Mouse (Mus musculus) limb, embryonic 12.5 days (tissue): ENCODE measurements around the gene Vwa8. TPM values are rescaled to one million over a fixed set of nuclear protein-coding genes. Genes with fewer than 3 reads are reported as not detected.

ENCODE experiments used
- ATAC-seq: fragments of 200-750 bp; cut with Nextera tagmentation; 2 replicates; pipeline ENCODE4 v1.8.0; 2017; ENCODE audit warnings: low read depth, moderate TSS enrichment; ENCODE audit not compliant: insufficient number of reproducible peaks, insufficient read depth, low FRiP score, low TSS enrichment
- H3K27ac ChIP-seq: fragments of 300-500 bp; sonication (generic); 2 replicates; pipeline ENCODE4 v1.5.1; 2016; ENCODE audit warnings: mild to moderate bottlenecking, moderate library complexity
- H3K27me3 ChIP-seq: fragments of 300-500 bp; sonication (generic); 2 replicates; pipeline ENCODE4 v1.6.1; 2016; ENCODE audit warnings: mild to moderate bottlenecking, moderate library complexity
- H3K36me3 ChIP-seq: fragments of 300-500 bp; sonication (generic); 2 replicates; pipeline ENCODE4 v1.6.1; 2016; ENCODE audit warnings: mild to moderate bottlenecking, moderate library complexity
- H3K4me1 ChIP-seq: fragments of 300-500 bp; sonication (generic); replicated peaks from 2 replicates; pipeline ENCODE4 v1.6.1; 2016
- H3K4me2 ChIP-seq: fragments of 300-500 bp; sonication (generic); 2 replicates; pipeline ENCODE4 v1.6.1; 2016; ENCODE audit warnings: mild to moderate bottlenecking, moderate library complexity
- H3K4me3 ChIP-seq: fragments of 300-500 bp; sonication (generic); replicated peaks from 2 replicates; pipeline ENCODE4 v1.5.1; 2016; ENCODE audit warnings: mild to moderate bottlenecking
- H3K9ac ChIP-seq: fragments of 300-500 bp; sonication (generic); replicated peaks from 2 replicates; pipeline ENCODE4 v1.6.1; 2016; ENCODE audit warnings: mild to moderate bottlenecking, moderate library complexity
- H3K9me3 ChIP-seq: fragments of 300-500 bp; sonication (generic); 2 replicates; pipeline ENCODE4 v1.6.1; 2016; ENCODE audit warnings: mild to moderate bottlenecking, moderate library complexity
- WGBS: fragments of 180-500 bp; shearing (Covaris S2); methylation state at CpG from one replicate; pipeline ENCODE4 v1.1.7; 2016; 5-methylcytosine and 5-hydroxymethylcytosine counted together
- polyA plus RNA-seq: library from polyadenylated mRNA; unstranded; fragments of >200 nt; fragmentation: Nextera tagmentation; extraction: Ambion mirVana; gene quantifications from 2 replicates; pipeline ENCODE4 v1.2.1, GENCODE M21; 2016

Gene Vwa8
- polyA plus RNA-seq, 1 experiment from 2014 or later = 11.7 TPM

DNA sequence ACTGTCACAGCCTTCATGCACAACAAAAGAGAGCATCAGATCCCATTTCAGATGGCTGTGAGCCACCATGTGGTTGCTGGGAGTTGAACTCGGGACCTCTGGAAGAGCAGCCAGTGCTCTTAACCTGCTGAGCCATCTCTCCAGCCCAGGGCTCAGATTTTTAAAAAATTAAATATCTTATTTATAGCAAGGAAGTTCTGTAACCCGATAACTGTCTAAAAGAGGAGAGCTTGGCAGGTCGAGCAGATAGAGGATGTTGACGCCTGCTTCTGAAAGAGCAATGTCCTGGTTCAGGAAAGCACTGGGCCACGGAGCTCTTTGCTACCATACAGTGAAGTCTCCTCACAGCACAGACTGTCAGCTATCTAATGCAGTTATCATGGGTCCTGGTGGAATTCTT is 237.2 kb downstream of the Vwa8 start:
- Histone ChIP-seq H3K4me3 (no peak overlapping the region), H3K27me3 (no peaks in the 10 kb centered on the region), H3K36me3 (no peaks in the 10 kb centered on the region), H3K4me1 (peaks cover 15% of the 10 kb centered on the region), H3K27ac (no peak overlapping the region), H3K9ac (no peak overlapping the region), H3K9me3 (no peaks in the 10 kb centered on the region), H3K4me2 (no peak overlapping the region)
- 87% methylated on average over 5 of the region's 5 CpGs for WGBS
- no peak for ATAC-seq

DNA sequence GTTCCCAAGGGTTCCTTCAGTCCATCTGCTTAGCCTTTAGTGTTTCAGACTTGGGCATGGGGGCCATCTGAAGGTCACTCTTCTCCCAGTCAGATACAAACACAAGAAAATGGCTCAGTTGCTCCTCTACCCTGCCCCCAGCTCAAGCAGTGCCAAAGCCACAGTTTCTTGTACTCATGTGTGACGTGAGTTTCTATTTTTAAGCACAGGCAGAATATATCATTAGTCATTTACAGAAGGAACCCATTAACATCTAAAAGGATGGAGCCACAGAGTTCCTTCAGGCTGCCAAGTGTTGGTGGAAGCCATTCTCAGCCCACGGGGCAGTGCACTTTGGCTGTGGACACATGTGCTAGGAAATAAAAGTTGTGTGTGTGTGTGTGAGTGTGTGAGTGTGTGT is 240.6 kb downstream of the Vwa8 start:
- no peak overlapping the region for H3K4me3 ChIP-seq
- no peak for ATAC-seq
- H3K4me1 ChIP-seq = peaks cover 15% of the 10 kb centered on the region
- peaks cover 7% of the 10 kb centered on the region for H3K9me3 ChIP-seq
- H3K27me3 ChIP-seq = no peaks in the 10 kb centered on the region
- no peak overlapping the region for H3K27ac ChIP-seq
- no peak overlapping the region for H3K9ac ChIP-seq
- 23% methylated on average over 2 of the region's 2 CpGs for WGBS
- H3K4me2 ChIP-seq = no peak overlapping the region
- H3K36me3 ChIP-seq = peaks cover 5% of the 10 kb centered on the region

DNA sequence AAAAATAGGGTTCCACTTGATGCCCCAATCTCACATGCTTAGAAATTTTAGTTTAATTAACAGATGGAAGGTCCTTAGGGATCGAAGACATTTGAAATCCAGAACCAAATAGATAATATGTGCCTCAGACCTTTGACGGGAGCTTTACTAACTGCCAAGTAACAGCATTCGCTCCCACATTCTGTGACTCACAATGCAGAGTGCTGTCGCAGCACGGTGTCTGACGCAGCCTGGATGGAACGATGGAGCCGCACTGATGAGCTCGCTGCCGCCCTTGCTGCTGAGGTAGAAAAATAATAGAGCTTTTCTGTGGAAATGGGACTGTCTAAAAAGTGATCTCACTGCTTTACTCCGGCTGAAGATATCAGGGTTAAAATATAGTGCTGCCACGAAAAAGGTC is 248.3 kb downstream of the Vwa8 start:
- Histone ChIP-seq H3K27ac (no peak overlapping the region), H3K4me1 (peaks cover 7% of the 10 kb centered on the region), H3K9me3 (peaks cover 10% of the 10 kb centered on the region), H3K27me3 (no peaks in the 10 kb centered on the region), H3K36me3 (peaks cover 21% of the 10 kb centered on the region), H3K4me2 (no peak overlapping the region), H3K4me3 (no peak overlapping the region), H3K9ac (no peak overlapping the region)
- ATAC-seq = no peak
- 96% methylated on average over 12 of the region's 12 CpGs for WGBS

- no peak; the same call in 1 of the 2 replicates for ATAC-seq
Measured at GRCm38 (mm10) chr14:79106655-79107515, 258.0 kb downstream of the Vwa8 start.

DNA sequence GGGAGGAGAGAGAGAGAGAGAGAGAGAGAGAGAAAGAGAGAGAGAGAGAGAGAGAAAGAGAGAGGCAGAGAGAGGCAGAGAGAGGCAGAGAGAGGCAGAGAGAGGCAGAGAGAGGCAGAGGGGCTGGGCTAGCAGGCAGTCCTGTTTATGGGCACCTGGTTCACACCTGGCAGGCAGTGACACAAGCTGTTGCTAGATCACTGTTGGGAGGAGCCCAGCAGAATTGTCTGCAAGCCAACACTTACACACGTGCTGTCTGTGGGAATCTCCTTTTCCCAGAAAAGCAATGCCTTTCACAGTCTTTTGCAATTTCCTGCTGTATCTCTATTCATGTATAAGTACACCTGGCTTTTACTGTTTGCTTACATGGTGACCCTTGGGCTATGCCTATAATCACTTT is 260.5 kb downstream of the Vwa8 start:
- Histone ChIP-seq H3K4me2 (no peak overlapping the region), H3K27me3 (no peaks in the 10 kb centered on the region), H3K36me3 (no peaks in the 10 kb centered on the region), H3K9ac (no peak overlapping the region), H3K4me3 (no peak overlapping the region), H3K9me3 (no peaks in the 10 kb centered on the region), H3K4me1 (peaks cover 5% of the 10 kb centered on the region; the same call in 1 of the 2 replicates), H3K27ac (no peak overlapping the region)
- 12% methylated on average over 1 of the region's 1 CpGs for WGBS
- no peak for ATAC-seq

More at GRCm38 (mm10) chr14:79106655-79107515, 258.0 kb downstream of the Vwa8 start:
- 36% methylated on average over 14 of the region's 14 CpGs for WGBS
- Histone ChIP-seq H3K4me1 (no peaks in the 10 kb centered on the region), H3K9me3 (no peaks in the 10 kb centered on the region), H3K4me3 (no peak overlapping the region), H3K9ac (no peak overlapping the region), H3K36me3 (no peaks in the 10 kb centered on the region), H3K27ac (no peak overlapping the region), H3K27me3 (no peaks in the 10 kb centered on the region), H3K4me2 (no peak overlapping the region)

GRCm38 (mm10) chr14:79110012-79110411 is 261.2 kb downstream of the Vwa8 start:
- H3K36me3 ChIP-seq = no peaks in the 10 kb centered on the region
- 54% methylated on average over 3 of the region's 3 CpGs for WGBS
- no peak overlapping the region for H3K4me3 ChIP-seq
- H3K4me2 ChIP-seq = no peak overlapping the region
- no peaks in the 10 kb centered on the region for H3K9me3 ChIP-seq
- H3K9ac ChIP-seq = no peak overlapping the region
- no peak overlapping the region for H3K27ac ChIP-seq
- H3K27me3 ChIP-seq = no peaks in the 10 kb centered on the region
- H3K4me1 ChIP-seq = peaks cover 5% of the 10 kb centered on the region; the same call in 1 of the 2 replicates
- ATAC-seq = no peak

- no peak for ATAC-seq
- Histone ChIP-seq H3K4me1 (peaks cover 5% of the 10 kb centered on the region; the same call in 1 of the 2 replicates), H3K4me2 (no peak overlapping the region), H3K9me3 (no peaks in the 10 kb centered on the region), H3K27ac (no peak overlapping the region), H3K36me3 (no peaks in the 10 kb centered on the region), H3K4me3 (no peak overlapping the region), H3K9ac (no peak overlapping the region), H3K27me3 (no peaks in the 10 kb centered on the region)
- 85% methylated on average over 6 of the region's 6 CpGs for WGBS
Measured at GRCm38 (mm10) chr14:79112050-79112449, 263.2 kb downstream of the Vwa8 start.

DNA sequence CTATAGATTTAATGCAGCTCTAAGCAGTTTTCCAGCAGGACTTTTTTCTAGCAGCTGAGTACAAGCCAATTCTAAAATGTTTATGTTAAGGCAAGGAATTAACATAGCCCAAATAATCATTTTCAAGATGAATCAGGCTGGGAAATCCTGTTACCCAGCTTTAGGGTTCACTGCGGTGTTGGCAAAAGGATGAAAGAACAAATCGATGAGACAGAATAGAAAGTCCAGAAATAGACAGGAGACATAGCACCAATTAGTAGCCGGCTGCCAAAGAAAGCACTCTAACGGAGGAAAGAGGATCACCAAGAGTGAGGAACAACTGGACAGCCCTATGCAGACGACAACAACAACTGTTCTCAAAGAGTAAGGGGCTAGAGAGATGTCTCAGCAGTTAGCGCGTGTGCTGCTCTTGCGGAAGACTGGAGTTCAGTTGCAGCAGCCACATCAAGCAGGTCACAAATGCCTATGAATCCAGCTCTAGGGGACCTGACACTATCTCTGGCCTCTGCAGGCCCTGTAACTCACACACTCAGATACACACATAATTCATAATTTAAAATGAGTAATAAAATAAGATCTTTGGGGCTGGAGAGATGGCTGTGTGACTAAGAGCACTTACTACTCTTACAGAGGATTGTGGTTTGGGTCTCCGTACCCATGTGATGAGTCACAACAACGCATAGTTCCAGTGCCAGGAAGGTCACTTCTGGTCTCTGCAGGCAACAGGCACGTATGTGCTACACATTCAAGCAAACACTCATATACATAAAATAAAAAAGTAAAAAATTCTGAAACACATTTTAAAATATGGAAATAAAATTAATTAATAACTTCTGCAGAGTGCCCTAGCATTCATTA is 265.9 kb downstream of the Vwa8 start:
- no peak overlapping the region for H3K4me3 ChIP-seq
- no peak for ATAC-seq
- no peak overlapping the region for H3K9ac ChIP-seq
- H3K4me2 ChIP-seq = no peak overlapping the region
- no peaks in the 10 kb centered on the region for H3K36me3 ChIP-seq
- peaks cover 5% of the 10 kb centered on the region; the same call in 1 of the 2 replicates for H3K4me1 ChIP-seq
- no peaks in the 10 kb centered on the region for H3K27me3 ChIP-seq
- H3K9me3 ChIP-seq = no peaks in the 10 kb centered on the region
- no peak overlapping the region for H3K27ac ChIP-seq
- WGBS = 91% methylated on average over 11 of the region's 11 CpGs

- Histone ChIP-seq H3K27ac (no peak overlapping the region), H3K36me3 (no peaks in the 10 kb centered on the region), H3K9ac (no peak overlapping the region), H3K4me1 (peaks cover 4% of the 10 kb centered on the region; the same call in 1 of the 2 replicates), H3K27me3 (no peaks in the 10 kb centered on the region), H3K9me3 (no peaks in the 10 kb centered on the region), H3K4me2 (no peak overlapping the region), H3K4me3 (no peak overlapping the region)
- ATAC-seq = no peak
- WGBS = 92% methylated on average over 7 of the region's 7 CpGs
Measured at GRCm38 (mm10) chr14:79118457-79118856, 269.6 kb downstream of the Vwa8 start.

DNA sequence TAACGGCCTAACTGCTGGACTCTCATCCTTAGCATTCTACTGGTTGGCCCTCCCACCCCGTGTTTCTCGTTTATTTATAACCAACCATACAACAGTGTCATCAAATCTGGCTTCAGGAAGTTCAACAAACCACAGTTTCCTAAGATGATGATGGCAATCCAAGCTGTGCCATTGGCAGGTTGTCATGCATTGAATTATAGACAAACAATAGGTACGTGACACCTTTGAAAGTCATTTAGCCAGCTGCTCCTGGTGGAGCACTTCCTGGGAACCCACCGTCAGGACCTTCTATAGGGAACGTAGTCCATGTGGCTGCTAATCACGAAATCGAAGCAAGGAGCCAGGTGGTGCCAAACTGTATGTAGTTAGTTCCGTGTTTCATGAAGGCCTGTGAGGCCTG is 270.5 kb downstream of the Vwa8 start:
- H3K4me2 ChIP-seq = no peak overlapping the region
- H3K27ac ChIP-seq = no peak overlapping the region
- no peak overlapping the region for H3K4me3 ChIP-seq
- no peaks in the 10 kb centered on the region for H3K4me1 ChIP-seq
- WGBS = 83% methylated on average over 9 of the region's 9 CpGs
- H3K9me3 ChIP-seq = no peaks in the 10 kb centered on the region
- H3K27me3 ChIP-seq = no peaks in the 10 kb centered on the region
- H3K36me3 ChIP-seq = no peaks in the 10 kb centered on the region
- no peak for ATAC-seq
- H3K9ac ChIP-seq = no peak overlapping the region

- H3K4me1 ChIP-seq = peaks cover 6% of the 10 kb centered on the region; the same call in 1 of the 2 replicates
- 78% methylated on average over 11 of the region's 11 CpGs for WGBS
- H3K27me3 ChIP-seq = no peaks in the 10 kb centered on the region
- no peak overlapping the region for H3K9ac ChIP-seq
- ATAC-seq = no peak
- no peak overlapping the region for H3K4me2 ChIP-seq
- no peaks in the 10 kb centered on the region for H3K9me3 ChIP-seq
- H3K36me3 ChIP-seq = no peaks in the 10 kb centered on the region
- H3K27ac ChIP-seq = no peak overlapping the region
- H3K4me3 ChIP-seq = no peak overlapping the region
Measured at GRCm38 (mm10) chr14:79120681-79121080, 271.8 kb downstream of the Vwa8 start.
